Mouse (Mus musculus) Muller cell, postnatal 12 days (primary cell): Measurements from ENCODE around the gene Ifit3b.
"Not testable (repeated sequence)": the region's sequence is repeated elsewhere in the genome, so short reads cannot be mapped to it uniquely, and the experiment has no call there.

ENCODE experiments used
- DNase-seq: peaks from one replicate; pipeline ENCODE4 v3.0.0-alpha.2; 2015; ENCODE audit errors: inconsistent ontology term

Gene Ifit3b

DNA sequence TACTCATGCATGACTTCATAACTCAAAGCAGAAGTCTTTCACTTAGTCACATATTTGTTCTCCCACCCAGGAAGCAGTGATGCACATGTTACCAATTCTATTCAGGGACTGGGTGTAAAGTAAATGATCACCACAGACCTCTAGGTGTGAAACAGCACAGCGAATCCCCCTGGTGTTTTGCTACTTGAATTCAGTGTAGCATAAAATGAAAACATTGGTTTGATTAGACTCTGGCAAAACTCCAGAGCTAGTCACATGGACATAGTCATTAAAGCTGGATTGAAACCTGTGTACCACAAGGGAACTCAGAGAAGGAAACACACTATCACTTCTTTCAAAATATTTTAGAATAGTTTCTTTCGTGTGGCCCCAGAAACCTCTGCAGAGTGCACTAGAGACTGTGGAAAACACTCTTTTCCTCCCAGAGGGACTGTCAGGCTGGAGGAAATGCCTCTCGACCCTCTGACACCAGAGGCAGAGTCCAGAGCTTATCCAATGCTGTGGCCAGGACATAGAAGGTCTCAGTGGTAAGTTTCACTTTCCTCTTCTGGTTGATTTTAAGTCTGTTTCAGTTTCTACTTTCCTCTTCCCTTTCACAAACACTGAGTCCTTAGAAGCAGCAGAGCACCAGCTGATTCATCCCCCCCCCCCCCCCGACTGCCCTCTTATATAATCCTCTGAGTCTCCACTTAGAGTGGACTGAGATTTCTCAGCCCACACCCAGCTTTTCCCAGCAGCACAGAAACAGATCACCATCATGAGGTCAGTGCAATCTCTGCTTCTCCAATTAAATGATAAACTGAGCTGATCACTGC is at the start of gene Ifit3b:
Ifit3b (plus strand) TSS at position 734 of the 815 bp plus-strand sequence.
- DNase-seq = peak; percentile 93

GRCm38 (mm10) chr19:34562556-34562955 is 45.2 kb upstream of the Ifit3b start:
- no peak for DNase-seq

- no peak for DNase-seq
These were observed 41.5 kb upstream of the Ifit3b start for GRCm38 (mm10) chr19:34566178-34566784.

DNA sequence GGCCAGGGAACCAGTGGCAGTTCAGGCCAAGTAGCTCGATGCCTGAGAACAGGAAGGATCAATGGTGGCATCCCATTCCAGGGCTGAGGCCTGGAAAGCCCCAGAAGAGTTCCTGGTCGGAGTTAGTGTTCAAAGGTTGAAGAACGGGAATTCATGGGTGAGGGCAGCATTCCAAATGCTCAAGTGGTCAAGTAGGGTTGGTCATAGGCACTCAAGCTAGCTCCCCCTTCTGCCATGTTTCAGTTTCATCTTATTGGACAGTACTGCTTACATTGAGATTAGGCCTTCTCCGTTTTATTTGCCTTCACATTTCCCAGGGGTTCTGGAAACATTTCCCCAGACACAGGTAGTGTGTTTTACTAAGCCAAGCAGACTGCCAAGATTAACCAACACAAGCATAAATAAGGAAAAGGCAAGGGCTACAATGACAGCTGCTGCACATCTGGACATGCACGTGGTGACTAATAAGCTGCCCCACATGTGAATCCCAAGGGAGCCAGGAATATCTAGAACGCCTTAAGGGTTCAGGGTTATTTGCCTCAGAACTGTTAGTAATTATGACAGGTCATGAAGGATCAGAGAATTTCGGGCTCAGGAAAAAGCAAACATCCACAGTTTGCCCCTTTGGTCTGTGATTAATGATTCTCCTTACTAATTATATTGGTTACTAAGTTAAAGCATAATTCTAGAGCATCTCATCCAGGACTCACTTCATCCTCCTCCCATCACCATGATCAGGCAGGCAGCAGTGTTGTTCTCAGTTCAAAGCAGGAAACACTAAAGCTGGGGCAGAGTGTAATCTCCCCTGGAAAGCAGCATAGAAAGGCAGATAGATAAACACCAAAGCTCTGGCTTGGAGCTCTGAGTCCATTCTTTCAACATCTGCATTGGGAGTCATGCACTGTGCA is 38.5 kb upstream of the Ifit3b start:
- no peak for DNase-seq

DNA sequence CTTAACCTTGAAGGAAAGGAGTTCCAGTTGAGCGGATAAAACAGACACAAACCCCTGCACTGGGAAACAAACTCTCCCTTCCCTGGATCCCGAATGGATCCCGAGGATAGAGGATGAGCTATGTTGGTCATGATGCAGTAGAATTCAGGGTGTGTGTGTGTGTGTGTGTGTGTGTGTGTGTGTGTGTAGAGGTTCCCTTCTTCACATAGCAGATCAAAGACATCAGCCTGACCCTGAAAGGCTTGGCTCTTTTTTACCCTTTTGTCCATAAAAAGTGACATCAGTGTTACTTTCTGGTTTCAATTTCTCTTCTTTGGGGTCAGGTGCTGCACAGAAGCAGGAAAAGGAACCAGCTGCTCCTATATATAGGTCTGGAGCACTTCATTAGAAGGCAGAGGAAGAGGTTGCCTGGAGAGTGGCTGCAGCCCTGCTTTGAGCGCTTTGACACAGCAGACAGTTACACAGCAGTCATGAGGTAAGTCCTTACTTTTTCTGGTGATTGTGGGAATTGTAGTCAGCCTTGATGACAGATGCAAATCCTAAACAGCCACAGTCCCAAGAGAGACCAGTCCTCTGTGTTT is 37.8 kb upstream of the Ifit3b start:
- no peak for DNase-seq

DNA sequence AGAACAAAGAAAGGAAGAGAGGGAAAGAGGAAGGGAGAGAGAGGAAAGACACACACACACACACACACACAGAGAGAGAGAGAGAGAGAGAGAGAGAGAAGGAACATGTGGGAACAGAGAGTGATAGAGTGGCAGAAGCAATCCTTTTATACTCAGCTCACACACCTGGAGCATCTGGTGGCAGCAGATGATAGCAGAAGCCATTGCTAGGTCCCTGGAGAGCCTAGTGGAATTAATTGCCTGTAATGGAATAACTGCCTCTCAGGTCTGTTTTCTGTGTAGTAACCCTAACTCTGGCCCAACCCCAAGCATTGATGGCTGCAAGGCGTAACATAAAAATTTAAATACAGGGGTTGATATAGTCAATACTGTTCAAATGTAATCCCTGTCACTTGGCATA is 36.7 kb upstream of the Ifit3b start:
- no peak for DNase-seq

- no peak for DNase-seq
These were observed 34.1 kb upstream of the Ifit3b start for GRCm38 (mm10) chr19:34573650-34574049.

GRCm38 (mm10) chr19:34577121-34577520 is 30.6 kb upstream of the Ifit3b start:
- peak; percentile 57 for DNase-seq

- DNase-seq = not testable (repeated sequence)
These were observed 25.1 kb upstream of the Ifit3b start for GRCm38 (mm10) chr19:34582696-34583095.

- peak; percentile 65 for DNase-seq
These were observed 24.5 kb upstream of the Ifit3b start, which contains the start of gene Ifit3 for GRCm38 (mm10) chr19:34583126-34583766. Ifit3 (plus strand) TSS chr19:34583531.

DNA sequence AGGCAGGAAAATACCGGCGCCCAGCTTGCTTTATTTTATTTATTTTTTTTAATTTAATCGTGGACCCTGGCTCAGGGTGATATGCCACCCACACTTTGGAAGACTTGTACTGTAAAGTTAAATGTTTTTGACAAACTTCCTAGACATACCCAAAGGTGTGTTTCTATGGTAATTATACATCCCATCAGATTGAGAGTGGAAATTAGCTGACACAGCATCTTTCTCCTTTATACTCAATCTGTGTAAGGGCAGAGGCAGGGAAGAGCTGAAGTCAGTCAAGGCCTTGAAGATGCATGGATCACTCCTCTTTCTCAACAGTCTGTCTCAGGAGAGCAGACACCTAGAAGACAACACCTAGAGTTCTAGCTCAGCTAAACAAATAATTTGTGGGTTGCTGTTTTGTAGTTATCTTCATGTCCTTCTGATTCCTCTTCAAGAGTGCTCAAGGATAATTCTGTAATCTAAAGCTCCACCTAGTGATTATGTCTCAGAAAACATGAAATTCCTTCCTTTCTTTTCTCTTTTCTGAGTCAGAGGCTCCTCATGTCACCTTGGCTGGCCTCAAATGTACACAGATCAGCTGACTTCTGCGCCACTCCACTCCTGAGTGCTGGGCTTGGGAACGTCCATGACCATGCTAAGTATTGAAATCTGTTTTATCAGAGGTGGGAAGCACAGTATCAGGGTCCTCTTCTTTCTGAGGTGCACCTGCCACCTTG is 21.9 kb upstream of the Ifit3b start:
- DNase-seq = peak; percentile 37

- DNase-seq = not testable (repeated sequence)
These were observed 19.7 kb upstream of the Ifit3b start for GRCm38 (mm10) chr19:34587898-34588692.

DNA sequence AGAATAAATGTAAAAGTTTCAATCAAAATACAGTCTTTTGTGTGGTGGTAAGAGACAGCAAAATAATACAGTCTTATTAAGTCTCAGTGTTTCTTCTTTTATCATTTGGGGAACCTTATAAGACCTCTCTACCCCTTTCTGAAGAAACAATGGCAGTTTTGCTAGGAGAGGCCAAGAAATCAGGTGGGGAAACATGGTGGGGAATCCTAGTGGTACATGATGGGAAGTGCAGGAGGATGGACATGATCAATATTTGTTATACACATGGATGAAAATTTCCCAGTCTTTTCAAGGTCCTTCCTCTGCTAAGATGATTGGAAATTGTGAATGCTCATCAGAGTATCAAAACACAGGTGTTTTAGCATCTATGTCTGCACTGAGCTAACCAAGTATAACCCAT is 18.8 kb upstream of the Ifit3b start:
- no peak for DNase-seq

DNA sequence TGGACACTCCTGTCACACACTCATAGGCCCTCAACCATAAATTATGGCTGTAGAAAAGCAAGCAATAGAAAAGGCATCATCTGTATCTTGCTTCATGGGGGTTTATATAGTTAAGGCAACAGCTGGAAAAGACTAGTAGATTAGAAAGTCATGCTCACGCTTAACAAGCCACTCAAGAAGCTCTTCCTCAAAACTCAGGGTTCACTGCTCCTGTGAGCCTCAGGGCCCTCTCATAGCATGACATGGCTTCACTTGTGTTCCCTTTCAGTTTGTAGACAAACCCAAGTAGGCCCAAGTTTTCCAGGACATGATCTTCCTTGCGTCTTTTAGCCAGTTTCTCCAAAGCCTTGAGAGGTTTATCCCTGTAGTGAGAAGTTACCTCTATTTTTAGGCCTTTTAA is 14.3 kb upstream of the Ifit3b start:
- no peak for DNase-seq

DNA sequence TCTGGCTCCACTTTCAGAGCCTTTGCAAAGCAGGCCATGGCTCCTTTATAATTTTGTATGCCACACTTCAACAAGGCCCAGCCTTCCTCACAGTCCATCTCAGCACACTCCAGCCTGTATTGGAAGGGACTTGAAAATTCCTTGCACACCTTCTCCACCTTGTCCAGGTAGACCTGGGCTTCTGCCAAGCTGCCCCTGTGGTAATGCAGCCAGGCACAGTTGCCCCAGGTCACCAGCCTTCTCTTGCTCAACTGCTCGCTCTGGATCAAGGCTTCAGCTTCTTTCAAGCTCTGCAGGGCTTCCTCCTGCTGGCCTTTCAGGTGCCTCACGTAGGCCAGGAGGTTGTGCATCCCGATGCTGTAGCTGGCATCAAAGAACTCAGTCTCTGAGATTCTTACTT is 13.2 kb upstream of the Ifit3b start:
- not testable (repeated sequence) for DNase-seq

DNA sequence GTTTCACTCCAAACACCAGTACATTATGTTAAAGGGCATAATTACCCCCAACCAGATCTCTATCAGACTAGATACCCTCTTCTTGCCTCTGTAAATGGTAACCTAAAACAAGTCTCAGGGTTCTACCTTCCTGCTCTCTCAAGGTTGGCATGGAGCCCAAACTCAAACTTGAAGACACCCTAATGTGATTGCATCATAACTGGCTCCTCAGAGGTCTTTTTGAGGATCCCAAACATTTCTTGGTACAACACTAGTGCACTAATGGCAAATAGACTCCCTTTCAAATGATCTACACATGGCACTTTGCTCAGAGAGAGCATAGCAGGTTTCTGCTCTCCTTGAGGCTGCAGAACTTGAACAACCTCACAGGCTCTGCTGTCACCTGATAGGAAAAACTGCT is 11.0 kb upstream of the Ifit3b start:
- no peak for DNase-seq

- DNase-seq = peak; percentile 81
These were observed 9.4 kb upstream of the Ifit3b start for GRCm38 (mm10) chr19:34598341-34598740.

DNA sequence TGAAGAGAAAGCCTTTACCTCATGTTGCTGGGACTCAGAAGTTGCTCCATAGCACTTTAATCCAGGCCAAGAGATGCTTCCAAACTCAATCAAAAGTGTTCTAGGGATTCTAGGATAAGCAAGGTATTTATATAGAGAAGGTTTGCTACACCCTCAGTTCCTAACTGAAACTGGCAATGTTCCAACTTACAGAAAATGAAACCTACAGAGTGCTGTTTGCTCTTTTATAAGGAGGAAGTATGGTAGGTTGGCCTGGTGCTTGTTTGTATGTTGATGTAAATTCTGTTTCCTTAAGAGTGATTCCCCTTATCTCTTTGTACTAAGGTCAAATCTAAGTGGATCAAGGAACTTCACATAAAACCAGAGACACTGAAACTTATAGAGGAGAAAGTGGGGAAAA is 8.5 kb upstream of the Ifit3b start:
- not testable (repeated sequence) for DNase-seq

DNA sequence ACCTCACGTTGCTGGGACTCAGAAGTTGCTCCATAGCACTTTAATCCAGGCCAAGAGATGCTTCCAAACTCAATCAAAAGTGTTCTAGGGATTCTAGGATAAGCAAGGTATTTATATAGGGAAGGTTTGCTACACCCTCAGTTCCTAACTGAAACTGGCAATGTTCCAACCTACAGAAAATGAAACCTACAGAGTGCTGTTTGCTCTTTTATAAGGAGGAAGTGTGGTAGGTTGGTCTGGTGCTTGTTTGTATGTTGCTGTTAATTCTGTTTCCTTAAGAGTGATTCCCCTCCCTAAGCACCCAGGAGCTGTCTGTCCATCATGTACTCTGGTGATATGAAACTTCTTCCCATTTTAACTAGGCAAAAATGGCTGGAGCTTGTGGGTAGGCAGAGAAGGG is 5.9 kb upstream of the Ifit3b start, which contains the start of gene Ifit1bl1:
Ifit1bl1 (minus strand) TSS at position 69 of the 400 bp plus-strand sequence.
- not testable (repeated sequence) for DNase-seq

GRCm38 (mm10) chr19:34605472-34605871 is 2.3 kb upstream of the Ifit3b start:
- no peak for DNase-seq
